Mouse (Mus musculus) limb, embryonic 11.5 days (tissue): ENCODE results near the gene Dus2. TPM values are rescaled to one million over a fixed set of nuclear protein-coding genes. Genes with fewer than 3 reads are reported as not detected.
"Not testable (repeated sequence)": the region's sequence is repeated elsewhere in the genome, so short reads cannot be mapped to it uniquely, and the experiment has no call there.

Experiments used
- ATAC-seq: fragments of 200-750 bp; cut with Nextera tagmentation; 2 replicates; pipeline ENCODE4 v1.8.0; 2017; ENCODE audit warnings: low read depth; ENCODE audit not compliant: insufficient number of reproducible peaks, low FRiP score, low TSS enrichment
- DNase-seq: peaks from one replicate; pipeline ENCODE4 v3.0.0-alpha.2; 2015; ENCODE audit warnings: low spot score
- H3K27ac ChIP-seq: fragments of 300-500 bp; sonication (generic); replicated peaks from 2 replicates; pipeline ENCODE4 v1.5.1; 2014; ENCODE audit warnings: low read depth, mild to moderate bottlenecking, low read length
- H3K27me3 ChIP-seq: fragments of 300-500 bp; sonication (generic); 2 replicates; pipeline ENCODE4 v1.6.1; 2014; ENCODE audit warnings: mild to moderate bottlenecking, low read length, mixed read lengths; ENCODE audit not compliant: control insufficient read depth, insufficient read depth
- H3K36me3 ChIP-seq: fragments of 300-500 bp; sonication (generic); 2 replicates; pipeline ENCODE4 v1.6.1; 2014; ENCODE audit warnings: mild to moderate bottlenecking, low read length, moderate library complexity, mixed read lengths; ENCODE audit not compliant: control insufficient read depth, insufficient read depth
- H3K4me1 ChIP-seq: fragments of 300-500 bp; sonication (generic); 2 replicates; pipeline ENCODE4 v1.6.1; 2014; ENCODE audit warnings: low read length, mixed read lengths; ENCODE audit not compliant: control insufficient read depth, insufficient read depth
- H3K4me2 ChIP-seq: fragments of 300-500 bp; sonication (generic); 2 replicates; pipeline ENCODE4 v1.6.1; 2014; ENCODE audit warnings: low read depth, mild to moderate bottlenecking, moderate library complexity; ENCODE audit not compliant: severe bottlenecking
- H3K4me3 ChIP-seq: fragments of 300-500 bp; sonication (generic); 2 replicates; pipeline ENCODE4 v1.5.1; 2014; ENCODE audit warnings: low read depth, low read length
- H3K9ac ChIP-seq: fragments of 300-500 bp; sonication (generic); 2 replicates; pipeline ENCODE4 v1.6.1; 2014; ENCODE audit warnings: mild to moderate bottlenecking, low read length
- H3K9me3 ChIP-seq: fragments of 300-500 bp; sonication (generic); 2 replicates; pipeline ENCODE4 v1.6.1; 2016; ENCODE audit warnings: low read length; ENCODE audit not compliant: control insufficient read depth
- WGBS: fragments of 180-500 bp; shearing (Covaris S2); extraction: QIAGEN DNeasy Blood & Tissue Kit; methylation state at CpG from one replicate; pipeline ENCODE4 v1.1.7; 2014; 5-methylcytosine and 5-hydroxymethylcytosine counted together
- polyA plus RNA-seq: library from polyadenylated mRNA; unstranded; fragments of >200 nt; fragmentation: Nextera tagmentation; extraction: Ambion mirVana; gene quantifications from 2 replicates; pipeline ENCODE4 v1.2.1, GENCODE M21; 2014

The Dus2 gene
- polyA plus RNA-seq, 1 experiment from 2014 or later: 18.8 TPM

DNA sequence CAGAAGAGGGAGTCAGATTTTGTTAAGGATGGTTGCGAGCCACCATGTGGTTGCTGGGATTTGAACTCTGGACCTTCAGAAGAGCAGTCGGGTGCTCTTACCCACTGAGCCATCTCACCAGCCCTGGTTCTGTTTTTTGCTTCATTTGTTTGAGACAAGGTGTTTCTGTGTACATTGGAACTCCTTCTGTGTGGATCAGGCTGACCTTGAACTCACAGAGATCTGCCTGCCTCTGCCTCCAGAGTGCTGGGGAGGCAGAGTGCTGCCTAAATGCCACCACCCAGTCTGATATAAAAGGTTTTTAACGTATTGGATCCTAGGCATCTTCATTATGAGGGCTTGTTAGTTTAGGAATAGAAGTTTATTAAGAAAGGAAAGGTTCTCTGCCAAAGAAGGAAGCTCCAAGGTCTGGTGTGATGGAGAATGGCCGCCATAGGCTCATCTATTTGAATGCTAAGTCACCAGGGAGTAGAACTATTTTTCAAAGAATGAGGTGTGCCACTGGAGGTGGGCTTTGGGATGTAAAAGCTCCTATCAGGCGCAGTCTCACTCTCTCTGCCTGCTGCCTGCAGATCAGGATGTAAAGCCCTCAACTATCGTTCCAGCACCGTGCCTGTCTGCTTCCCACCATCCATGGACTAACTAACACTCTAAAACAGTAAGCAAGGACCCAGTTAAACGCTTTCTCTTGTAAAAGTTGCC lies 20.0 kb upstream of the Dus2 start:
- peaks cover 8% of the 10 kb centered on the region; the same call in 1 of the 2 replicates for H3K4me1 ChIP-seq
- DNase-seq: no peak
- H3K4me2 ChIP-seq: no peak overlapping the region
- WGBS: 73% methylated on average over 8 of the region's 8 CpGs
- no peaks in the 10 kb centered on the region for H3K27me3 ChIP-seq
- no peak overlapping the region for H3K27ac ChIP-seq
- no peaks in the 10 kb centered on the region for H3K9me3 ChIP-seq
- no peaks in the 10 kb centered on the region for H3K36me3 ChIP-seq
- no peak for ATAC-seq
- no peak overlapping the region for H3K9ac ChIP-seq
- H3K4me3 ChIP-seq: no peak overlapping the region

DNA sequence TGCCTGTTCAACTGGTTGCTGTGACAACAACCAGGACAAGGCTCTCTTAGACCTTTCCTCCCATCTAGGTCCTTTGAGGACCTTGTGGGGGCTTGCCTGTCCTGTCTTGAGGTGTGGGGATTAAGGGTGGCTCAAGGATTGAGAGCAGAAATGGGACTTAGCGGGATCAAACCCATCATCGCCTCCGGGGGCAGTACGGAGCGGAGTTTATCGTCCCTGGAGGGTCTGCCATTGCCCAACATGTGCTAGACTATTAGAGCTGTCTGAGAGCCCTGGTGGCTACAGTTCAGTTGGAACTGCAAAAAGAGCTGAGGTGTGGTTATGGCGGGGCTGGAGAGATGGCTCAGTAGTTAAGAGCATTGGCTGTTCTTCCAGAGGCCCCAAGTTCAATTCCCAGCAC lies 15.8 kb upstream of the Dus2 start:
- no peak overlapping the region for H3K27ac ChIP-seq
- DNase-seq (no peak), ATAC-seq (no peak)
- H3K4me3 ChIP-seq: no peak overlapping the region
- H3K9ac ChIP-seq: no peak overlapping the region
- no peaks in the 10 kb centered on the region for H3K9me3 ChIP-seq
- H3K36me3 ChIP-seq: no peaks in the 10 kb centered on the region
- H3K27me3 ChIP-seq: no peaks in the 10 kb centered on the region
- no peaks in the 10 kb centered on the region for H3K4me1 ChIP-seq
- H3K4me2 ChIP-seq: no peak overlapping the region
- 66% methylated on average over 7 of the region's 7 CpGs for WGBS

DNA sequence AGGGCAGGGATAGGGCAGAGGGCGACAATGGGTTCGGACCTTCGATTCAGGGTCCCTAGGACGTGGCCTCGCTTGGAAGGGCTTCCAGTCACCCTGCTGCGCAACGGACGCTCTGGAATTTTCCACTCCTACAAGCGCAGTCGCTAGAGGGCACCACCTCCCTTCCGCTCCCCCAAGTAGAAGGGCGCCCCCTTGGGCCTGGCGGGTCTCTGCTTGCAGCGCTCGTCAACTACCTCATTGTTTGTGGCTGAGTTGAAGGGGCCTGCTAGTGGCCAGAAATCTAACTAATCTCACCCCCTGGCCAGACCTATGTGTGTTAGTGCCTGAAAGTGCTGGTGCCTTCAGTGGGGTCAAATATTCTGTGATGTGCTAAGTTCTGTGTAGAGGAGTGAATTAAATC lies 11.8 kb upstream of the Dus2 start, which contains the start of gene Dpep3:
TSS of gene Dpep3 (minus strand) at position 105 of the 400 bp plus-strand sequence.
- H3K9me3 ChIP-seq: no peaks in the 10 kb centered on the region
- H3K27ac ChIP-seq: no peak within 1 kb of the TSS
- WGBS: 94% methylated on average over 15 of the region's 15 CpGs
- H3K4me2 ChIP-seq: no peak within 1 kb of the TSS
- H3K4me1 ChIP-seq: no peaks in the 10 kb centered on the region
- no peak within 1 kb of the TSS for H3K4me3 ChIP-seq
- ATAC-seq (no peak), DNase-seq (no peak)
- H3K27me3 ChIP-seq: no peaks in the 10 kb centered on the region
- H3K36me3 ChIP-seq: no peaks in the 10 kb centered on the region
- no peak within 1 kb of the TSS for H3K9ac ChIP-seq

DNA sequence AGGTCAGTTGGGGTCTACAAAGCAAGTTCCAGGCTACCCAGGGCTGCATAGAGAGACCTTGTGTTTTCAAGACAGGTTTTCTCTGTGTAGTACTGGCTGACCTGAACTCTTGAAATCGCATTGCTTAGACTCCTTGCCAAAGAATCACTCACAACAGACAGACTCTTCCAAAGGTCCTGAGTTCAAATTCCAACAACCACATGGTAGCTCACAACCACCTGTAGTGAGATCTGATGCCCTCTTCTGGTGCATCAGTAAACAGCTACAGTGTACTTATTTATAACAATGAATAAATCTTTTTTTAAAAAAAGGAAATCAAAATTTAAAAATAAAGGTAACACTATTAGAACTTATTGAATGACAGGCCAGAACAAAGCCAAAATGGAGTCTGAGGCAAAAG lies 10.0 kb upstream of the Dus2 start:
- ATAC-seq: no peak
- 90% methylated on average over 1 of the region's 1 CpGs for WGBS
- Histone ChIP-seq H3K4me2 (no peak overlapping the region), H3K4me1 (no peaks in the 10 kb centered on the region), H3K36me3 (no peaks in the 10 kb centered on the region), H3K27ac (no peak overlapping the region), H3K9ac (no peak overlapping the region), H3K27me3 (no peaks in the 10 kb centered on the region), H3K9me3 (no peaks in the 10 kb centered on the region), H3K4me3 (no peak overlapping the region)
- no peak for DNase-seq

DNA sequence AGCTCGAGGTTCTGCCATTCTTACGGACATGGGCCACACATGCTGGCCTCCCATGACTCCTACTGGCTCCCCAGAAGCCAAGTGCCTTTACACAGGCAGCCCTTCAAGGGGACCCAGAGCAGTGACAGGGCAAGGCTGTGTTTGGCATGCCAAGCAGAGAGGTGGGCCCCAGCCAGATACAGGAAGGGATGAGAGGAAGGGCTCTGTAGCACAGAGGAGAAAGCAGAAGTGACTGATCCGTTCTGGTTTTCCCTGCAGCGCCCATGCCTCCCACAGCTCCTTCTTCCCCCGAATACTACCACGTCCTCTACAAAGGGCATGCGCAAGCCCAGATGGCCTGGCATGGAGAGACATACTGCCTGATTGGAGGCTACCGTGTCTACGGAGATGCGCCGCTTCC lies 7.7 kb upstream of the Dus2 start:
- H3K27me3 ChIP-seq, DNase-seq, H3K4me3 ChIP-seq, H3K9me3 ChIP-seq, H3K4me2 ChIP-seq, H3K36me3 ChIP-seq, ATAC-seq, H3K9ac ChIP-seq, H3K27ac ChIP-seq, H3K4me1 ChIP-seq: not testable (repeated sequence)
- 81% methylated on average over 11 of the region's 11 CpGs for WGBS

DNA sequence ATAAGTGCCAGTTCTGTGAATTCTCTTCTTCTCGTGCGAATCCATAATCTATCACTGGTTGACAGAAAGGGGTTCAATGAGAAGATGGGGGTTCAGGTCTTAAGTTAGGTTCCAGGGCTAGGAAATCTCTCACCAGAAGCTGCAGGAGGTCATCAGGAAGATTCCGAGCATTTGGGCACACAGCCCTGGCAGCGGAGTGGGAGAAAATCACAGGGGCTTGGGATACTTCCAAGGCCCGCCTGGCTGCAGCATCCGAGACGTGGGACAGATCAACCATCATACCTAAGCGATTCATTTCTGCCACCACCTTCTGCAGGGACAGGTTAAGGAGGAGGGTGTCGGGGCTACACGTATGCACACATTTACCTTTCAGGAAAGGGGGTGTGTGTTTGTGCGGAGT lies 2.6 kb upstream of the Dus2 start:
- no peak for ATAC-seq
- WGBS: 88% methylated on average over 11 of the region's 11 CpGs
- H3K9ac ChIP-seq: no peak overlapping the region
- no peaks in the 10 kb centered on the region for H3K27me3 ChIP-seq
- no peak overlapping the region for H3K4me3 ChIP-seq
- H3K9me3 ChIP-seq: no peaks in the 10 kb centered on the region
- DNase-seq: no peak
- H3K36me3 ChIP-seq: no peaks in the 10 kb centered on the region
- no peak overlapping the region for H3K4me2 ChIP-seq
- no peaks in the 10 kb centered on the region for H3K4me1 ChIP-seq
- no peak overlapping the region for H3K27ac ChIP-seq

DNA sequence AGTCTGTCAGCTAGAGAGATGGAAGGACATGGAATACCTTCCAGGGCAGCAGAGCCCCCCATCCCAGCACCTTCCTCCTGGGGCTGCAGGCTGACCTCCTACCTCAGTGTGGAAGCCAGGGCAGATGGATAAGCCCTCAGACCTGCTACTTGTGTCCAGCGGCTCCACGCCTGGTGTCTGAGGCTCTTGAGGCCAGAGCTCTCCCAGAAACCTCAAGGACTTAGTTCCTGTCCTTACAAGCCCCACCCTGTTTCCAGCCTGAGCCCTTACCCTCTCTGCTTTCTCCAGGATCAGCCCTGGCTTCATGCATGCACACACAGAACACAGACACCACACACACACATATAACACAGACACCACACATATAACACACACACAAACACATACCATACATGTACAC lies 409 bp downstream of the Dus2 start:
- DNase-seq (no peak), ATAC-seq (no peak)
- H3K27me3 ChIP-seq: no peaks in the 10 kb centered on the region
- H3K4me2 ChIP-seq: no peak overlapping the region
- no peak overlapping the region for H3K4me3 ChIP-seq
- H3K9me3 ChIP-seq: no peaks in the 10 kb centered on the region
- WGBS: 95% methylated on average over 2 of the region's 2 CpGs
- H3K36me3 ChIP-seq: no peaks in the 10 kb centered on the region
- no peak overlapping the region for H3K27ac ChIP-seq
- H3K9ac ChIP-seq: no peak overlapping the region
- H3K4me1 ChIP-seq: no peaks in the 10 kb centered on the region

DNA sequence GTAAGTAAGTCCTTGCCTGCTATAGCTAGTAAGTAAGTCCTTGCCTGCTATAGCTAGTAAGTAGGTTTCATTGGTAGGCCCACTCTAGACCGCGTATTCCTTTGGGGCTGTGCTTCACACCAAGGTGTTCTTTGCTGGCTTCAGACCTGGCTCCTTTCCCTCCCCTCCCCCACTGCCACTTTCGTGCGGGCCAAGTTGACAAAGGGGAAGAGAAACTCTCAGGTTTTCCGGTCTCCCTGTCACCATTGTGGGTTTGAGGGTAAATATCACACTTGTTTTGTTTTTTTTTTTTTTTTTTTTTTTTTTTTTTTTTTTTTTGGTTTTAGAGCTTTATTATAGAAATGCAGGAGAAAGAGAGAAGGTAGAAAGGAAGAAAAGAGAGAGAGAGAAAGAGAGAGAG lies 1.4 kb downstream of the Dus2 start:
- Histone ChIP-seq H3K4me1 (no peaks in the 10 kb centered on the region), H3K4me2 (no peak overlapping the region), H3K4me3 (no peak overlapping the region), H3K27me3 (no peaks in the 10 kb centered on the region), H3K27ac (no peak overlapping the region), H3K9me3 (no peaks in the 10 kb centered on the region), H3K9ac (no peak overlapping the region), H3K36me3 (no peaks in the 10 kb centered on the region)
- 60% methylated on average over 5 of the region's 5 CpGs for WGBS
- DNase-seq: no peak
- ATAC-seq: no peak

DNA sequence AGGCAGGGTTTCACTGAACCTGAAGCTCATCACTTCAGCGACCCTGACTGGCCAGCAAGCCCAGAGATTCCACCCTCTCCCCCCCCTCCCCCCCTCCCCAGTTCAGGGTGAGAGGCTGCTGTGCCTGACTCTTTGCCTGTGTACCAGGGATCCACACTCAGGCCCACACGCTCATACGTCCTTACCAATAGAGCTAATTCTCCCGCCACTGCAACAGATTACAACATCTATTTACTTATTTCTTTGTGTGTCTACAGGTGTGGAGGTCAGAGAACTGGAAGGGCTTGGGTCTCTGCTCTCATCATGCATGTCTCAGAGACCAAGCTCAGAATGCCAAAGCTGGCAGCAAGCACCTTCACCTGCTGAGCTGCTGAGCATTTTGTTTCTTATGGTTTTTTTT lies 2.1 kb downstream of the Dus2 start:
- DNase-seq (no peak), ATAC-seq (no peak)
- Histone ChIP-seq H3K36me3 (no peaks in the 10 kb centered on the region), H3K4me3 (no peak overlapping the region), H3K4me2 (no peak overlapping the region), H3K9me3 (no peaks in the 10 kb centered on the region), H3K27me3 (no peaks in the 10 kb centered on the region), H3K4me1 (no peaks in the 10 kb centered on the region), H3K9ac (no peak overlapping the region), H3K27ac (no peak overlapping the region)
- WGBS: 62% methylated on average over 4 of the region's 4 CpGs
